Mouse (Mus musculus): ENCODE measurements around the gene Tyw3. TPM values are rescaled to one million over a fixed set of nuclear protein-coding genes. Genes with fewer than 3 reads are reported as not detected.
A peak's percentile ranks its signal among the peaks of the same experiment; 100 is the strongest.

The Tyw3 gene
- polyA plus RNA-seq, 1 experiment from 2014 or later = 15.8 TPM

DNA sequence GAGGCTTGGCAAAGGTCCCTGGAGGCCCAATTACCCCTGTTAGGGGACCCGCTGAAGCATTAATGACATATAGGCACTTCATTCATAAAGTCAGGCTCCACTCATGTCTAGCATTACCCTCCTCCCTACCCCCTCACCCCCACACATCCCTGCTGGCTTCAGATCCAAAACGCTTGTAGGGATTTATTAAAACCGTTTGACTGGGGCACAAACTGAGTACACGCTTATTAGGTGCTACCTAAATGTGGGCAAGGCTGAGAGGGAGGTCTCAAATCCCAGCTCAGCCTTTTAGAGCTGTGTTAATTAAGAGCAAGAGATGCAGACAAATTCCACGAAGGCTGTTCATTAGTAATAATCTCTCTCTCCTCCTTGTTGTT lies 45.9 kb downstream of the Tyw3 start:
- Histone ChIP-seq H3K4me3 (replicated peaks) (no peak overlapping the region), H3K27me3 (peaks cover 36% of the 10 kb centered on the region), H3K9me3 (replicated peaks) (no peaks in the 10 kb centered on the region), H3K4me2 (no peak overlapping the region), H3K4me1 (peaks cover 27% of the 10 kb centered on the region), H3K27ac (no peak overlapping the region), H3K36me3 (no peaks in the 10 kb centered on the region), H3K9ac (no peak overlapping the region)
- no peak for ATAC-seq (replicated peaks; ENCODE audit: low FRiP score)
- whole genome bisulfite sequencing = 36% methylated on average over 5 of the region's 5 CpGs

- WGBS = 33% methylated on average over 17 of the region's 17 CpGs
- Histone ChIP-seq H3K4me1 (peaks cover 27% of the 10 kb centered on the region), H3K9me3 (replicated peaks) (no peaks in the 10 kb centered on the region), H3K36me3 (no peaks in the 10 kb centered on the region), H3K4me3 (replicated peaks) (no peak overlapping the region), H3K27me3 (peaks cover 38% of the 10 kb centered on the region), H3K9ac (no peak overlapping the region), H3K4me2 (no peak overlapping the region), H3K27ac (no peak overlapping the region)
- no peak for ATAC-seq (replicated peaks; ENCODE audit: low FRiP score)
These were observed 46.4 kb downstream of the Tyw3 start for GRCm38 (mm10) chr3:154550326-154551034.

DNA sequence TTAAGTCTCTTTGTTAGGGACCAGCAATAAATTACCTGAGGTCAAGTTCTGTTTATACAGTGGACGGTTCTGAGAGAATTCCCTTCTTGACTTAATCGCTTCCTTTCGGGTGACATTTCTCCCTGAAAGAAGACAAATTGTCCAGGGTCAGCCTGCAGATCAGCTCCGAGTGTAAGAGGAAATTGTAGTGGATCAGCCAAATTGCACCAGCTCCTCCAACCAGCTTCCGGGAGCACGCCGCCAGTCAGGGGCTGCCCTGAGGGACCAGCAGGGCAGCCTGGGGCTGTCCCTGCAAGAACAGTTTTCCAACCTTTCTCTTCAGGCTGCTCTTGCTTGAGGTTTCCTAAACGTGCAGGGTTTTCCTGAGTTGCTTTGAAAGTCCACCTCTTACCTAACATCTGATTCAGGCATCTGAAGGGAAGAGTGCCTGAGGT lies 48.0 kb downstream of the Tyw3 start:
- Histone ChIP-seq H3K36me3 (no peaks in the 10 kb centered on the region), H3K9ac (no peak overlapping the region), H3K27me3 (peaks cover 43% of the 10 kb centered on the region), H3K4me3 (replicated peaks) (no peak overlapping the region), H3K4me1 (peaks cover 27% of the 10 kb centered on the region), H3K27ac (no peak overlapping the region), H3K9me3 (replicated peaks) (no peaks in the 10 kb centered on the region), H3K4me2 (no peak overlapping the region; the same call in 1 of the 2 replicates)
- 2% methylated on average over 8 of the region's 8 CpGs for WGBS
- 0 out of 2 replicates have a peak, but pooled peaks have one; percentile 54 for ATAC-seq (replicated peaks; ENCODE audit: low FRiP score)

DNA sequence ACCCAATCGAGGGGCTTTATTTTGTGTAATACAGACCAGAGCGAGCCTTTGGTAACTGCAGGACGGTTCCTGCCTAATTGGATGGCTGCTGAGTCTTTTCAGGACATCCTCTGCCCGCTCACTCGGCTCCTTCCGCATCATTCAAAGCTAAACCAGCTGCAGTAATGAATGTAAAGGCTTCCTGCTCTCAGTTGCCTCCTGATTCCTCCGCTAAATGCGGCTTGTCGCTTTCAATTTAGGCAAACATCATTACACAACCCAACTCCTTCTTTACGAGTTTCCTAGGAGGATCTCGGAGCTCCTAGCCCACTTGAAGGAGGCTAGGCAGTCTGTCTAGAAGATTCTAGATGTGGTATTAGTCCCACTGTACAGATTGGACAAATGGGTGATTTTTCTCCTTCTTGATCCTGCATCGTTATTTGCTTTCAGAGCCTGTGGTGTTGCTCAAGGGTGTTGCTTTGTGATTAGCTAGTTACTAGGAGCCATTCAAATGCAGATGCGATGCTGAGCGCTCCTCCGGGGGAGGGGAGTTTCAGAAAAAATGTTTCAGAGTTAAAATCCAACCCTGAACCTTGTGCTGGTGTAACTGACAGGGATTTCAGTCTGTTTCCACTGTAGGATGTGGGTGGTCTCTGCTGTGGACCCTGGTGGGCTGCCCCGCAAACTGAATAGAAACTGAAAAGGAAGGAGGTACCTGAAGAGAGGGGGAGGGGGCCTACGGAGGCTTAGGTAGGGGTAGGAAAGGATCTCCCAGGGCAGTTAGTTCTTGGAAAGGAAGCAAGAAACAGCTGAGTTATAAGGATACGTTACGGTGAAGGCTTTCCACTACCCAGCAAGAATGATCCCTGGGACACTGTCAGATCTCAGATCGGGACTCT lies 49.1 kb downstream of the Tyw3 start:
- H3K4me3 ChIP-seq (replicated peaks) = 0 out of 2 replicates have a peak overlapping the region, but pooled peaks have one; percentile 7
- no peak overlapping the region for H3K27ac ChIP-seq
- no peaks in the 10 kb centered on the region for H3K36me3 ChIP-seq
- H3K4me2 ChIP-seq = peak overlapping the region; percentile 26; the same call in 1 of the 2 replicates
- peaks cover 46% of the 10 kb centered on the region for H3K27me3 ChIP-seq
- ATAC-seq (replicated peaks; ENCODE audit: low FRiP score) = peak; percentile 43; the same call in 1 of the 2 replicates
- WGBS = 10% methylated on average over 20 of the region's 20 CpGs
- H3K9ac ChIP-seq = no peak overlapping the region
- peaks cover 27% of the 10 kb centered on the region for H3K4me1 ChIP-seq
- no peaks in the 10 kb centered on the region for H3K9me3 ChIP-seq (replicated peaks)

DNA sequence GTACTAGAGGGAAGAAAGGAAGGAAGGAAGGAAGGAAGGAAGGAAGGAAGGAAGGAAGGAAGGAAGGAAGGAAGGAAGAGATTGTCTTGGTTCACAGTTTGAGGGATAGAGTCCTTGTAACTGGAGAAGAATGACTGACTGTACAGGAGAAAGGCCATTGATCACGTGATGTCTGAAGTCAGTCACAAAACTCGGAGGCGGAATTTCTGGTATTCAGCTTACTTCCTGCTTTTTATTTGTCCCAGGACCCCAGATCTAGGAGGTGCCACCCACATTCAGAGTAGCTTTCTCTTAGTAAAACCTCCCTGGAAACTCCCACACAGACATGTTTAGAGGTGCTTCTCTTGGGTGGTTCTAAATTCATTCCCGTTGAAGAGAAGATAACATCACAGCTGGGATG lies 50.7 kb downstream of the Tyw3 start:
- Histone ChIP-seq H3K9me3 (replicated peaks) (no peaks in the 10 kb centered on the region), H3K9ac (no peak overlapping the region), H3K4me2 (no peak overlapping the region), H3K27me3 (peaks cover 43% of the 10 kb centered on the region), H3K36me3 (no peaks in the 10 kb centered on the region), H3K27ac (no peak overlapping the region), H3K4me1 (peaks cover 25% of the 10 kb centered on the region), H3K4me3 (replicated peaks) (no peak overlapping the region)
- WGBS = 24% methylated on average over 4 of the region's 4 CpGs
- ATAC-seq (replicated peaks; ENCODE audit: low FRiP score) = no peak

DNA sequence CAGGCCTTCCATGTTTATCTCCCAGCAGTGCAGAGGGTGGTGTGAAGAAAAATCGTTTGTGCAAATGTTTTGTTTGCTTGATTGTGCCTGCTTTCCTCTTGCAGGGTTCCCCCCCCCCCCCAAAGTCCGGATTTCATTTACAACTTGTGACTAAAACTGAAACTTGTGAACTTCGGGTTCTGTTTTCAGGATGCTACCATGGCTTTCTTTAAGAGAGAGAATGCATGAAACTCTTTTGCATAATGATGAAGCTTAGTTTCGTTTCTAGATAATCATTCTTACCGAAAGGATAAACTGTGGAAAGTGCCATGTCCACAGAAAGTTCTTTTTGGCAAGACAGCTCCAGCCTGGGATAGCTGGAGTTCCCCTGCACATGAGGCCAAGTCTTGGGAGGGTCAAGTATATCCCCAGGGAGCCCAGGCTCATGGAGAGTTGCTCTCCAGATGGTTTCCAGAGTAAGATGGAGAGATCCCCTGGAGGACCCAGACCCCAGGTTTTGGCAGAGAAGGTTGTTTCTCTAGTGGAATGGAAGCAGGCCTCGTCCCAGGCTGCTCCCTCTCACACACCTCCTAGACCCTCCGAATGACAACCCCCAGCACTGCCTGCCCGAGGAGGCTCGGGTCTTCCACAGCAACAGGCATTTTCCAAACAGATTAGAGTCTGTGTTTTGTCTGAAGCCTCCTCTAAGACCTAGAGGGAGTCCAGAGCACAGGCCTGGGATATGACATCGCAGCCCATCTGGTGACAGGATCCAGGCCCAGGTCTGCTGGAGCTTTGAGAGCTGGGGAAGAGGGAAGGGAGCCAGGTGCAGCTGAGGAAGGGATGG lies 56.6 kb downstream of the Tyw3 start:
- Histone ChIP-seq H3K9ac (no peak overlapping the region), H3K4me2 (no peak overlapping the region), H3K27me3 (peaks cover 6% of the 10 kb centered on the region), H3K4me1 (no peaks in the 10 kb centered on the region), H3K9me3 (replicated peaks) (no peaks in the 10 kb centered on the region), H3K4me3 (replicated peaks) (no peak overlapping the region), H3K36me3 (no peaks in the 10 kb centered on the region), H3K27ac (no peak overlapping the region)
- no peak for ATAC-seq (replicated peaks; ENCODE audit: low FRiP score)
- WGBS = 65% methylated on average over 10 of the region's 10 CpGs

DNA sequence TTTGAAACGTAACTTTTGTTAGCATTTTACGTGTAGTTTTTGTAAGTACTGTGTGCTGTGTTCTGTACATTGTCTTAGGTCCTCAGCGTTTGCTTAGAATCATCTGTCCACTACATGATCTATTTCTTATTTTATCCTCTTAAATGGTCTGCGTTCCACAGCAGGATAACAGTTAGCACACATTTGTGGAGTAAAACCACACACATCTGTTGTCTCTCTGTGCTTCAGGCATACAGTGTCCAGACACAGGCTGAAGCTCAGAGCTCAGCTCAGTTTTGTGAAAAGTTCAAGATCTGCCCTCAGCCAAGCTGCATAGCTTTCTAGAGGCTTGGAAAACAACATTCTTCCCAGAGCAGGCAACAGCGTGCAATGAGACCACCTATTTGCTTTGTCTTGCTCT lies 60.8 kb downstream of the Tyw3 start:
- H3K27ac ChIP-seq = no peak overlapping the region
- H3K4me1 ChIP-seq = no peaks in the 10 kb centered on the region
- 82% methylated on average over 5 of the region's 5 CpGs for WGBS
- H3K36me3 ChIP-seq = no peaks in the 10 kb centered on the region
- H3K4me3 ChIP-seq (replicated peaks) = no peak overlapping the region
- no peak overlapping the region for H3K9ac ChIP-seq
- no peak overlapping the region for H3K4me2 ChIP-seq
- no peak for ATAC-seq (replicated peaks; ENCODE audit: low FRiP score)
- no peaks in the 10 kb centered on the region for H3K9me3 ChIP-seq (replicated peaks)
- H3K27me3 ChIP-seq = no peaks in the 10 kb centered on the region

DNA sequence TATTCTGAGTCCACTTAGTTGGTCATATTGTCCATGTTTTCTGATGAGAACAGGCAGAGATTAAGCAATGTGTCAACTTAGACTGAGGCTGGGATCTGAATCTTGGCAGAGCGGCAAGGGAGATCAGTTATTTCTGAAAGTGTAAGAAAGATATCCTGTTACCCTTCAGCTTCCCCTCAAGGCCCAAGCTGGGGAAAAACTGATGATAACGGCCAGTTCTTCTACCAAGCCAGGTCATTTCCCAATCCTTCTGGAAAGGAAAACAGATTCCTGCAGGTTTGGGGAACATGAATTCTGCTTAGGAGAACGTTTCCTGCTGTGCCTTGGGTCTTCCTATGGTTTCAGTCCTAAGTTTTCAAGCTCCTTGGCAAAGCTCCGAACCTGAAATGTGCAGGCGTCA lies 63.7 kb downstream of the Tyw3 start:
- no peak for ATAC-seq (replicated peaks; ENCODE audit: low FRiP score)
- 71% methylated on average over 5 of the region's 5 CpGs for WGBS

GRCm38 (mm10) chr3:154528973-154529372 lies 67.9 kb downstream of the Tyw3 start:
- Histone ChIP-seq H3K36me3 (no peaks in the 10 kb centered on the region), H3K4me2 (no peak overlapping the region), H3K27ac (no peak overlapping the region), H3K27me3 (peaks cover 3% of the 10 kb centered on the region; the same call in 1 of the 2 replicates), H3K9ac (no peak overlapping the region), H3K4me3 (replicated peaks) (no peak overlapping the region), H3K4me1 (no peaks in the 10 kb centered on the region), H3K9me3 (replicated peaks) (no peaks in the 10 kb centered on the region)
- WGBS = 41% methylated on average over 5 of the region's 5 CpGs
- ATAC-seq (replicated peaks; ENCODE audit: low FRiP score) = no peak

More for the DNA sequence above, 63.7 kb downstream of the Tyw3 start:
- H3K36me3 ChIP-seq = no peaks in the 10 kb centered on the region
- no peaks in the 10 kb centered on the region; the same call in 1 of the 2 replicates for H3K27me3 ChIP-seq
- H3K4me1 ChIP-seq = no peaks in the 10 kb centered on the region
- H3K9ac ChIP-seq = no peak overlapping the region
- H3K9me3 ChIP-seq (replicated peaks) = no peaks in the 10 kb centered on the region
- H3K4me2 ChIP-seq = no peak overlapping the region
- no peak overlapping the region for H3K27ac ChIP-seq
- no peak overlapping the region for H3K4me3 ChIP-seq (replicated peaks)

GRCm38 (mm10) chr3:154526610-154527009 lies 70.3 kb downstream of the Tyw3 start:
- Histone ChIP-seq H3K36me3 (no peaks in the 10 kb centered on the region), H3K4me3 (replicated peaks) (no peak overlapping the region), H3K4me2 (no peak overlapping the region), H3K4me1 (no peaks in the 10 kb centered on the region), H3K27ac (no peak overlapping the region), H3K9ac (no peak overlapping the region), H3K27me3 (peaks cover 3% of the 10 kb centered on the region; the same call in 1 of the 2 replicates), H3K9me3 (replicated peaks) (no peaks in the 10 kb centered on the region)
- WGBS = 32% methylated on average over 6 of the region's 6 CpGs
- no peak for ATAC-seq (replicated peaks; ENCODE audit: low FRiP score)
